Mouse (Mus musculus) forebrain, embryonic 13.5 days (tissue): ENCODE measurements around the gene Has1. TPM values are rescaled to one million over a fixed set of nuclear protein-coding genes. Genes with fewer than 3 reads are reported as not detected.

ENCODE experiments used
- ATAC-seq: fragments of 200-750 bp; cut with Nextera tagmentation; 2 replicates; pipeline ENCODE4 v1.8.0; 2017
- H3K27ac ChIP-seq: fragments of 300-500 bp; sonication (generic); 2 replicates; pipeline ENCODE4 v1.5.1; 2015; ENCODE audit warnings: inconsistent platforms, mild to moderate bottlenecking, moderate library complexity
- H3K27me3 ChIP-seq: fragments of 300-500 bp; sonication (generic); 2 replicates; pipeline ENCODE4 v1.6.1; 2015; ENCODE audit warnings: mild to moderate bottlenecking, inconsistent platforms
- H3K36me3 ChIP-seq: fragments of 300-500 bp; sonication (generic); 2 replicates; pipeline ENCODE4 v1.6.1; 2015; ENCODE audit warnings: mild to moderate bottlenecking, inconsistent platforms; ENCODE audit not compliant: poor library complexity, severe bottlenecking
- H3K4me1 ChIP-seq: fragments of 300-500 bp; sonication (generic); 2 replicates; pipeline ENCODE4 v1.6.1; 2015; ENCODE audit warnings: inconsistent platforms
- H3K4me2 ChIP-seq: fragments of 300-500 bp; sonication (generic); 2 replicates; pipeline ENCODE4 v1.6.1; 2015; ENCODE audit warnings: inconsistent platforms, mild to moderate bottlenecking, moderate library complexity
- H3K4me3 ChIP-seq: fragments of 300-500 bp; sonication (generic); 2 replicates; pipeline ENCODE4 v1.5.1; 2015; ENCODE audit warnings: mild to moderate bottlenecking, inconsistent platforms
- H3K9ac ChIP-seq: fragments of 300-500 bp; sonication (generic); 2 replicates; pipeline ENCODE4 v1.6.1; 2015; ENCODE audit warnings: mild to moderate bottlenecking, inconsistent platforms
- H3K9me3 ChIP-seq: fragments of 300-500 bp; sonication (generic); replicated peaks from 2 replicates; pipeline ENCODE4 v1.6.1; 2016; ENCODE audit warnings: inconsistent platforms
- WGBS: fragments of 180-500 bp; shearing (Covaris S2); methylation state at CpG from one replicate; pipeline ENCODE4 v1.1.7; 2015; 5-methylcytosine and 5-hydroxymethylcytosine counted together
- microRNA counts: library from miRNA; unstranded; fragments of <30 nt; microRNA quantifications from one replicate; lab custom pipeline; 2016
- microRNA-seq: library from miRNA; unstranded; fragments of <30 nt; microRNA quantifications from one replicate; pipeline ENCODE4, GENCODE M21; 2016
- polyA plus RNA-seq: library from polyadenylated mRNA; unstranded; fragments of >200 nt; fragmentation: Nextera tagmentation; extraction: Ambion mirVana; gene quantifications from 2 replicates; pipeline ENCODE4 v1.2.1, GENCODE M21; 2015

Gene Has1
- polyA plus RNA-seq, 1 experiment from 2014 or later: 0.65 TPM

GRCm38 (mm10) chr17:17826751-17827657, 28.0 kb downstream of the Has1 start, which contains the start of gene Spaca6:
TSS of gene Spaca6 (plus strand) at chr17:17827158.
- Histone ChIP-seq H3K9ac (peak within 1 kb of the TSS; percentile 98), H3K4me2 (peak within 1 kb of the TSS; percentile 92), H3K36me3 (peaks cover 15% of the 10 kb centered on the region), H3K27me3 (no peaks in the 10 kb centered on the region), H3K4me3 (peak within 1 kb of the TSS; percentile 85), H3K4me1 (peaks cover 32% of the 10 kb centered on the region), H3K9me3 (no peaks in the 10 kb centered on the region), H3K27ac (peak within 1 kb of the TSS; percentile 100)
- ATAC-seq: peak; percentile 89
- WGBS: 1% methylated on average over 38 of the region's 42 CpGs

DNA sequence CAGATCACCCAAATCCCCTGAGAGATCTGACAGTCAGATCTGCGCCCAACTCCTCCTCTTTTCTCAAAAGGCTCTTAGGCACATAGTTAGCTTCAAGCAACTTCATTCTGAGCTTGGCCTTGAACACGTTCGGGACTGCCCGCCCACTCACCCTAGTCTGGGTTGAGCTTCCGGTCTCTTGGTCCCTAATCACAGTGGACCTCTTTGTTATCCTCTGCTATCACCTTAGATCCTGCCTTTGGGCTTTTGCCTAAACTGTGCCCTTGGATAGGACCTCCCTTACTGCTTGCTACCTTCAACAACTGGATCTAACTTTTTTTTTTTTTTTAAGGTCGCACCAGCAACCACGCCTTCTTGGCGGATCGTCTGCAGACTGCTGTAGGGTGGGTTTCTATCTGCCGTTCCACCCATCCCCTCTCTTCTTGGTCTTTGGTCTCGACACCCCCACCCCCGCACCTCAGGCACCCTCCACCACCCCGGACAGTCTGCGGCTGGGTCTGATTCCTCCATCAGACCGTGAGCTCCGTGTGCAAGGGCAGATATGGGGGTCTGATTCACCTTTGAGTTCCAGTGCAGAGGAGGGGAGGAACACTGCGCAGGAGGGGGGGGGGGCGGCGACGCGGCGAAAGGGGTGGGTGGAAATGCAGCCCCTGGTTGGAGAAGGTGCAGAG, 28.9 kb downstream of the Has1 start:
- Histone ChIP-seq H3K4me3 (peak overlapping the region; percentile 85), H3K27ac (peak overlapping the region; percentile 100), H3K27me3 (no peaks in the 10 kb centered on the region), H3K9me3 (no peaks in the 10 kb centered on the region), H3K4me1 (peaks cover 23% of the 10 kb centered on the region), H3K36me3 (peaks cover 5% of the 10 kb centered on the region), H3K4me2 (peak overlapping the region; percentile 92), H3K9ac (peak overlapping the region; percentile 98)
- WGBS: under 1% methylated on average over 18 of the region's 22 CpGs
- ATAC-seq: peak; percentile 31

GRCm38 (mm10) chr17:17823612-17824336, 31.2 kb downstream of the Has1 start:
- Histone ChIP-seq H3K36me3 (no peaks in the 10 kb centered on the region), H3K4me3 (no peak overlapping the region), H3K9me3 (no peaks in the 10 kb centered on the region), H3K27ac (no peak overlapping the region), H3K9ac (no peak overlapping the region), H3K27me3 (no peaks in the 10 kb centered on the region), H3K4me2 (no peak overlapping the region), H3K4me1 (peaks cover 5% of the 10 kb centered on the region; the same call in 1 of the 2 replicates)
- 84% methylated on average over 6 of the region's 6 CpGs for WGBS
- no peak for ATAC-seq

- no peak overlapping the region for H3K4me2 ChIP-seq
- no peak overlapping the region for H3K4me3 ChIP-seq
- H3K4me1 ChIP-seq: no peaks in the 10 kb centered on the region
- no peak for ATAC-seq
- WGBS: 59% methylated on average over 2 of the region's 2 CpGs
- no peak overlapping the region for H3K27ac ChIP-seq
- no peaks in the 10 kb centered on the region for H3K27me3 ChIP-seq
- no peak overlapping the region for H3K9ac ChIP-seq
- H3K9me3 ChIP-seq: no peaks in the 10 kb centered on the region
- no peaks in the 10 kb centered on the region for H3K36me3 ChIP-seq
These were observed 59.5 kb downstream of the Has1 start for GRCm38 (mm10) chr17:17795527-17795926.

MicroRNAs encoded within 50 kb of the gene (microRNA counts, 519-probe panel; counts per million panel counts)
- microRNA mmu-let-7e (lab: Ali Mortazavi, UCI) (6,067 counts per million, percentile 96 among the panel's probes with 10 or more counts), microRNA mmu-miR-125a-3p (lab: Ali Mortazavi, UCI) (4,032 counts per million, percentile 78 among the panel's probes with 10 or more counts), microRNA mmu-miR-125a-5p (lab: Ali Mortazavi, UCI) (6,655 counts per million, percentile 99 among the panel's probes with 10 or more counts), microRNA mmu-miR-99b (lab: Ali Mortazavi, UCI) (5,516 counts per million, percentile 94 among the panel's probes with 10 or more counts)

Small RNA genes within 50 kb of the gene (microRNA-seq; reads per million reads assigned to microRNA genes)
- gene Gm25927 (not detected), gene Mir125a (3,807 reads per million, percentile 88 among the genes with 10 or more reads in this experiment), gene Mir99b (28,752 reads per million, percentile 98 among the genes with 10 or more reads in this experiment), gene Mirlet7e (not detected)

Other genes with a start within 250 kb of the Has1 start
- gene Lnpep, start 230.2 kb downstream of the Has1 start, polyA plus RNA-seq: 8.9 and 9.2 TPM in 2 replicates
- gene Vmn2r90, start 151.5 kb downstream of the Has1 start, polyA plus RNA-seq: not detected in 2 replicates
- gene Spaca6, start 28.0 kb downstream of the Has1 start, polyA plus RNA-seq: 34.7 and 36.9 TPM in 2 replicates
- not detected in 2 replicates for gene Fpr1, start 28.7 kb upstream of the Has1 start, polyA plus RNA-seq
- not detected in 2 replicates for gene Fpr2, start 32.6 kb upstream of the Has1 start, polyA plus RNA-seq
- gene Fpr3, start 32.6 kb upstream of the Has1 start, polyA plus RNA-seq: not detected in 2 replicates
- not detected in 2 replicates for gene Fpr-rs4, start 166.5 kb upstream of the Has1 start, polyA plus RNA-seq
- not detected in 2 replicates for gene Vmn2r124, start 194.2 kb upstream of the Has1 start, polyA plus RNA-seq
- not detected in 2 replicates for gene Vmn2r91, start 229.8 kb upstream of the Has1 start, polyA plus RNA-seq